Mouse (Mus musculus) hindbrain, embryonic 16.5 days (tissue): ENCODE results near the gene Trim33. TPM values are rescaled to one million over a fixed set of nuclear protein-coding genes. Genes with fewer than 3 reads are reported as not detected.

Source experiments
- ATAC-seq: fragments of 200-750 bp; cut with Nextera tagmentation; 2 replicates; pipeline ENCODE4 v1.8.0; 2017; ENCODE audit warnings: moderate TSS enrichment, moderate library complexity
- H3K27ac ChIP-seq: fragments of 300-500 bp; sonication (generic); 2 replicates; pipeline ENCODE4 v1.5.1; 2014; ENCODE audit warnings: low read depth, mild to moderate bottlenecking, control low read depth, low read length, moderate library complexity
- H3K27me3 ChIP-seq: fragments of 300-500 bp; sonication (generic); replicated peaks from 2 replicates; pipeline ENCODE4 v1.6.1; 2014; ENCODE audit warnings: low read length; ENCODE audit not compliant: control insufficient read depth, insufficient read depth
- H3K36me3 ChIP-seq: fragments of 300-500 bp; sonication (generic); 2 replicates; pipeline ENCODE4 v1.6.1; 2014; ENCODE audit warnings: mild to moderate bottlenecking, low read length, moderate library complexity, mixed read lengths; ENCODE audit not compliant: control insufficient read depth, insufficient read depth
- H3K4me1 ChIP-seq: fragments of 300-500 bp; sonication (generic); 2 replicates; pipeline ENCODE4 v1.6.1; 2014; ENCODE audit warnings: low read depth, low read length; ENCODE audit not compliant: control insufficient read depth, insufficient read depth
- H3K4me2 ChIP-seq: fragments of 300-500 bp; sonication (generic); 2 replicates; pipeline ENCODE4 v1.6.1; 2014; ENCODE audit warnings: mild to moderate bottlenecking, low read length, control low read depth, moderate library complexity
- H3K4me3 ChIP-seq: fragments of 300-500 bp; sonication (generic); 2 replicates; pipeline ENCODE4 v1.5.1; 2014; ENCODE audit warnings: mild to moderate bottlenecking, low read length, control low read depth, moderate library complexity
- H3K9ac ChIP-seq: fragments of 300-500 bp; sonication (generic); 2 replicates; pipeline ENCODE4 v1.6.1; 2014; ENCODE audit warnings: low read depth, mild to moderate bottlenecking, control low read depth, low read length, moderate library complexity
- H3K9me3 ChIP-seq: fragments of 300-500 bp; sonication (generic); 2 replicates; pipeline ENCODE4 v1.6.1; 2014; ENCODE audit warnings: mild to moderate bottlenecking, low read length, moderate library complexity; ENCODE audit not compliant: control insufficient read depth
- WGBS: fragments of 180-500 bp; shearing (Covaris S2); extraction: QIAGEN DNeasy Blood & Tissue Kit; methylation state at CpG from one replicate; pipeline ENCODE4 v1.1.7; 2014; 5-methylcytosine and 5-hydroxymethylcytosine counted together
- polyA plus RNA-seq: library from polyadenylated mRNA; unstranded; fragments of >200 nt; fragmentation: Nextera tagmentation; extraction: Ambion mirVana; gene quantifications from 2 replicates; pipeline ENCODE4 v1.2.1, GENCODE M21; 2015

Gene Trim33
- polyA plus RNA-seq, 1 experiment from 2014 or later: 19.4 TPM

- Histone ChIP-seq H3K9me3 (no peaks in the 10 kb centered on the region), H3K4me3 (no peak overlapping the region), H3K27ac (no peak overlapping the region), H3K4me1 (no peaks in the 10 kb centered on the region), H3K36me3 (no peaks in the 10 kb centered on the region), H3K4me2 (no peak overlapping the region), H3K9ac (no peak overlapping the region), H3K27me3 (no peaks in the 10 kb centered on the region)
- WGBS: 58% methylated on average over 14 of the region's 14 CpGs
- no peak for ATAC-seq
Observed at GRCm38 (mm10) chr3:103375181-103375855, 96.2 kb downstream of the Trim33 start.

- no peaks in the 10 kb centered on the region for H3K4me1 ChIP-seq
- no peak overlapping the region for H3K27ac ChIP-seq
- H3K4me3 ChIP-seq: no peak overlapping the region
- H3K9ac ChIP-seq: no peak overlapping the region
- H3K4me2 ChIP-seq: no peak overlapping the region
- H3K36me3 ChIP-seq: no peaks in the 10 kb centered on the region
- H3K9me3 ChIP-seq: no peaks in the 10 kb centered on the region
- no peak for ATAC-seq
- no peaks in the 10 kb centered on the region for H3K27me3 ChIP-seq
Observed at GRCm38 (mm10) chr3:103378018-103378417, 98.9 kb downstream of the Trim33 start.

GRCm38 (mm10) chr3:103379371-103379770 lies 100.3 kb downstream of the Trim33 start:
- ATAC-seq: no peak
- Histone ChIP-seq H3K4me2 (no peak overlapping the region), H3K27me3 (no peaks in the 10 kb centered on the region), H3K4me1 (no peaks in the 10 kb centered on the region), H3K9ac (no peak overlapping the region), H3K27ac (no peak overlapping the region), H3K4me3 (no peak overlapping the region), H3K36me3 (no peaks in the 10 kb centered on the region), H3K9me3 (no peaks in the 10 kb centered on the region)
- 47% methylated on average over 3 of the region's 3 CpGs for WGBS

GRCm38 (mm10) chr3:103380814-103381213 lies 101.7 kb downstream of the Trim33 start:
- Histone ChIP-seq H3K4me1 (no peaks in the 10 kb centered on the region), H3K27me3 (no peaks in the 10 kb centered on the region), H3K27ac (no peak overlapping the region), H3K9ac (no peak overlapping the region), H3K36me3 (no peaks in the 10 kb centered on the region), H3K4me2 (no peak overlapping the region), H3K4me3 (no peak overlapping the region), H3K9me3 (no peaks in the 10 kb centered on the region)
- ATAC-seq: no peak
- WGBS: 86% methylated on average over 8 of the region's 8 CpGs

- Histone ChIP-seq H3K4me1 (no peaks in the 10 kb centered on the region), H3K9me3 (no peaks in the 10 kb centered on the region), H3K4me3 (no peak overlapping the region), H3K27ac (no peak overlapping the region), H3K4me2 (no peak overlapping the region), H3K27me3 (no peaks in the 10 kb centered on the region), H3K36me3 (no peaks in the 10 kb centered on the region), H3K9ac (no peak overlapping the region)
- no peak for ATAC-seq
- 98% methylated on average over 6 of the region's 6 CpGs for WGBS
Observed at GRCm38 (mm10) chr3:103381441-103381840, 102.3 kb downstream of the Trim33 start.

GRCm38 (mm10) chr3:103382872-103383567 lies 103.9 kb downstream of the Trim33 start:
- Histone ChIP-seq H3K9me3 (no peaks in the 10 kb centered on the region), H3K9ac (no peak overlapping the region), H3K27ac (no peak overlapping the region), H3K4me1 (no peaks in the 10 kb centered on the region), H3K36me3 (no peaks in the 10 kb centered on the region), H3K27me3 (no peaks in the 10 kb centered on the region), H3K4me2 (0 out of 2 replicates have a peak overlapping the region, but pooled peaks have one; percentile 32), H3K4me3 (no peak overlapping the region)
- WGBS: 17% methylated on average over 17 of the region's 17 CpGs
- peak; percentile 87 for ATAC-seq

- Histone ChIP-seq H3K4me1 (no peaks in the 10 kb centered on the region), H3K9ac (no peak overlapping the region), H3K4me2 (no peak overlapping the region), H3K9me3 (no peaks in the 10 kb centered on the region), H3K4me3 (no peak overlapping the region), H3K27ac (no peak overlapping the region), H3K27me3 (no peaks in the 10 kb centered on the region), H3K36me3 (no peaks in the 10 kb centered on the region)
- 91% methylated on average over 7 of the region's 7 CpGs for WGBS
- ATAC-seq: no peak
Observed at GRCm38 (mm10) chr3:103384486-103384885, 105.4 kb downstream of the Trim33 start.

- Histone ChIP-seq H3K4me1 (no peaks in the 10 kb centered on the region), H3K27ac (no peak overlapping the region), H3K9me3 (no peaks in the 10 kb centered on the region), H3K27me3 (no peaks in the 10 kb centered on the region), H3K4me2 (no peak overlapping the region), H3K36me3 (no peaks in the 10 kb centered on the region), H3K4me3 (no peak overlapping the region), H3K9ac (no peak overlapping the region)
- 81% methylated on average over 5 of the region's 5 CpGs for WGBS
- no peak; the same call in 1 of the 2 replicates for ATAC-seq
Observed at GRCm38 (mm10) chr3:103384949-103385348, 105.9 kb downstream of the Trim33 start.

- no peak for ATAC-seq
- H3K4me2 ChIP-seq: no peak overlapping the region
- no peak overlapping the region for H3K9ac ChIP-seq
- no peak overlapping the region for H3K27ac ChIP-seq
- no peaks in the 10 kb centered on the region for H3K4me1 ChIP-seq
- H3K4me3 ChIP-seq: no peak overlapping the region
- H3K36me3 ChIP-seq: no peaks in the 10 kb centered on the region
- no peaks in the 10 kb centered on the region for H3K27me3 ChIP-seq
- no peaks in the 10 kb centered on the region for H3K9me3 ChIP-seq
- WGBS: 92% methylated on average over 5 of the region's 5 CpGs
Observed at GRCm38 (mm10) chr3:103385383-103386291, 106.5 kb downstream of the Trim33 start.
